Mouse (Mus musculus) MEL (cell line): Measurements from ENCODE around the gene Fam13a.

Experiments used
- CHD2 ChIP-seq: IDR thresholded peaks from 2 replicates; pipeline ENCODE4 v1.6.1; 2011; ENCODE audit warnings: low read length, improper control_type of control experiment
- CTCF ChIP-seq, 3 experiments: IDR thresholded peaks in 2 of 3; conservative IDR thresholded peaks in 1 of 3; 2 replicates each; pipeline ENCODE4 v1.5.1; 2011 to 2012; ENCODE audit warnings: low read length in 3 of 3, low read depth in 2 of 3, mild to moderate bottlenecking in 2 of 3, improper control_type of control experiment in 1 of 3, inconsistent platforms in 1 of 3, mixed read lengths in 1 of 3, moderate library complexity in 1 of 3; ENCODE audit not compliant: control insufficient read depth in 1 of 3, insufficient read depth in 1 of 3, poor library complexity in 1 of 3, severe bottlenecking in 1 of 3
- EP300 ChIP-seq, 2 experiments: IDR thresholded peaks; 2 replicates each; pipeline ENCODE4 v1.6.1; 2011; ENCODE audit warnings: improper control_type of control experiment in 2 of 2, low read length in 2 of 2, low read depth in 1 of 2, mild to moderate bottlenecking in 1 of 2
- GATA1 ChIP-seq: IDR thresholded peaks from 2 replicates; pipeline ENCODE4 v1.6.1; 2011; ENCODE audit warnings: low read depth, low read length, improper control_type of control experiment
- MAX ChIP-seq: IDR thresholded peaks from 2 replicates; pipeline ENCODE4 v1.6.1; 2011; ENCODE audit warnings: low read length, improper control_type of control experiment
- POLR2A ChIP-seq, 2 experiments: IDR thresholded peaks; 2 replicates each; pipeline ENCODE4 v1.6.1; 2011 to 2012; ENCODE audit warnings: low read length in 2 of 2, mild to moderate bottlenecking in 2 of 2, control low read depth in 1 of 2, improper control_type of control experiment in 1 of 2, low read depth in 1 of 2, moderate library complexity in 1 of 2; ENCODE audit not compliant: control insufficient read depth in 1 of 2, insufficient read depth in 1 of 2, poor library complexity in 1 of 2
- POLR2AphosphoS2 ChIP-seq: IDR thresholded peaks from 2 replicates; pipeline ENCODE4 v1.6.1; 2011; ENCODE audit warnings: low read length, improper control_type of control experiment
- RCOR1 ChIP-seq: IDR thresholded peaks from 2 replicates; pipeline ENCODE4 v1.6.1; 2012; ENCODE audit warnings: low read depth, mild to moderate bottlenecking, inconsistent platforms, low read length, improper control_type of control experiment
- TCF12 ChIP-seq: IDR thresholded peaks from 2 replicates; pipeline ENCODE4 v1.6.1; 2014; ENCODE audit warnings: low read depth, mild to moderate bottlenecking, inconsistent platforms, low read length, improper control_type of control experiment, moderate library complexity
- USF1 ChIP-seq: IDR thresholded peaks from 2 replicates; pipeline ENCODE4 v1.6.1; 2014; ENCODE audit warnings: low read depth, mild to moderate bottlenecking, inconsistent platforms, low read length, improper control_type of control experiment, moderate library complexity

GRCm38 (mm10) chr6:58988706-58989105 is 35.6 kb downstream of the Fam13a start:
- TF ChIP-seq CHD2 (no peak), GATA1 (no peak), EP300 (IDR thresholded peaks at IDR 0.05; ENCODE audit: low read depth in 1 of 2, low read length in 2 of 2) (no peak), MAX (no peak), POLR2AphosphoS2 (no peak), CTCF (IDR thresholded peaks at IDR 0.05 in 2 of 3, conservative IDR thresholded peaks at IDR 0.05 in 1 of 3; ENCODE audit: control insufficient read depth in 1 of 3, insufficient read depth in 1 of 3, low read depth in 2 of 3, low read length in 3 of 3, poor library complexity in 1 of 3, severe bottlenecking in 1 of 3) (no peak), POLR2A (IDR thresholded peaks at IDR 0.05; ENCODE audit: control insufficient read depth in 1 of 2, insufficient read depth in 1 of 2, low read depth in 1 of 2, low read length in 2 of 2, poor library complexity in 1 of 2) (no peak), TCF12 (no peak), RCOR1 (no peak), USF1 (no peak)
